Mouse (Mus musculus) embryonic fibroblast, embryonic 13.5 days (primary cell): Measurements from ENCODE around the gene Gm21972.

Source experiments
- CTCF ChIP-seq: IDR thresholded peaks from 2 replicates; pipeline ENCODE4 v1.5.1; 2011; ENCODE audit warnings: mild to moderate bottlenecking, control low read depth, low read length, moderate library complexity, borderline replicate concordance; ENCODE audit not compliant: insufficient read depth
- POLR2A ChIP-seq: IDR thresholded peaks from 2 replicates; pipeline ENCODE4 v1.6.1; 2011; ENCODE audit warnings: low read depth, mild to moderate bottlenecking, control low read depth, low read length, moderate library complexity

DNA sequence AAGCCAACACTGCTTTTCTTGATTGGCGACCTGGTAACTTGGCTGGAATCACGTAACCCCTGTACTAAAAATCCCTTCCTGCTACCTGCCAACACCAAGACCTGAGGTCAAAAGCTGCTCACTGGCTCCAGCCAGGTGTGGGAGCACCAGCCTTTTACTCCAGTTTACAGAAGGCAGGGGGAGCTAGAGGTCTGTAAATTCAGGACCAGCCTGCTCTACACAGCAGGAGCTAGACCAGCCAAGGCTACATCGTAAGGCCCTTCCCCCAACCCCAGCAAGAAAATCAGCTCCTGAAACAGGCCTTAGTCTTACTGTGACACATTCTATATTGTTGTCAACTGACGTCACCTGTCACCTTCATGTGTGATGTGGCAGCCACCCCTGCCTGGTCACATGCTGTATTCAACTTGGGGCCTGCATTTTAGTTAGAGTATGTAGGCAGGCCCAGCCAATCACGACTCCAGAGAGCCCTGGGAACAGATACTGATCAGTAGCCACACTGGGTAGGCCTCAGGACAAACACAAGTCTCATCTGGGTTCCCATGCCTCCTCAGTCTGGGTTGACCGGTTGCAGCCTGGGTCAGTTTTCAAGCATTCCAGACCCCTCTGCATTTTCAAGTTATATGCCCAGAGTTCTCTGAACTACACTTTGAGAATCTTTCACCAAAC is 55.7 kb downstream of the Gm21972 start:
- TF ChIP-seq CTCF: no peak
- TF ChIP-seq POLR2A: no peak
